Mouse (Mus musculus): ENCODE results near the gene Gm9918. TPM values are rescaled to one million over a fixed set of nuclear protein-coding genes. Genes with fewer than 3 reads are reported as not detected.

The Gm9918 gene
- total and polyA plus RNA-seq, 2 experiments from 2014 or later: not detected

GRCm38 (mm10) chr15:102245891-102246741, 24.2 kb upstream of the Gm9918 start:
- peak overlapping the region; percentile 99 for H3K4me2 ChIP-seq (ENCODE audit: low read depth)
- peak overlapping the region; percentile 85 for H3K27ac ChIP-seq (ENCODE audit: low read depth, low read length)
- no peaks in the 10 kb centered on the region for H3K27me3 ChIP-seq (ENCODE audit: insufficient read depth, low read length)
- no peaks in the 10 kb centered on the region for H3K36me3 ChIP-seq (ENCODE audit: insufficient read depth)
- DNase-seq (peak; percentile 91), ATAC-seq (peak; percentile 93)
- H3K9me3 ChIP-seq (ENCODE audit: low read length): no peaks in the 10 kb centered on the region
- peak overlapping the region; percentile 66 for H3K9ac ChIP-seq
- WGBS: 1% methylated on average over 41 of the region's 44 CpGs
- TF ChIP-seq CTCF (IDR thresholded peaks at IDR 0.05; ENCODE audit: low read depth): no peak
- H3K4me3 ChIP-seq (ENCODE audit: low read depth, low read length): peak overlapping the region; percentile 66
- peaks cover 19% of the 10 kb centered on the region for H3K4me1 ChIP-seq (ENCODE audit: insufficient read depth)

- peak; percentile 87 for ATAC-seq
- Histone ChIP-seq H3K36me3 (ENCODE audit: insufficient read depth) (no peaks in the 10 kb centered on the region), H3K9me3 (ENCODE audit: low read length) (no peaks in the 10 kb centered on the region), H3K4me3 (ENCODE audit: low read depth, low read length) (peak overlapping the region; percentile 66), H3K27ac (ENCODE audit: low read depth, low read length) (peak overlapping the region; percentile 85), H3K4me1 (ENCODE audit: insufficient read depth) (peaks cover 19% of the 10 kb centered on the region), H3K4me2 (ENCODE audit: low read depth) (peak overlapping the region; percentile 99), H3K9ac (peak overlapping the region; percentile 66), H3K27me3 (ENCODE audit: insufficient read depth, low read length) (no peaks in the 10 kb centered on the region)
- peak; percentile 94 for DNase-seq
- WGBS: under 1% methylated on average over 32 of the region's 35 CpGs
- no peak for TF ChIP-seq CTCF (IDR thresholded peaks at IDR 0.05; ENCODE audit: low read depth)
These were observed 23.5 kb upstream of the Gm9918 start for GRCm38 (mm10) chr15:102246866-102247251.

- peaks cover 19% of the 10 kb centered on the region for H3K4me1 ChIP-seq (ENCODE audit: insufficient read depth)
- peak overlapping the region; percentile 99 for H3K4me2 ChIP-seq (ENCODE audit: low read depth)
- 6% methylated on average over 63 of the region's 65 CpGs for WGBS
- H3K9me3 ChIP-seq (ENCODE audit: low read length): no peaks in the 10 kb centered on the region
- peak overlapping the region; percentile 85 for H3K27ac ChIP-seq (ENCODE audit: low read depth, low read length)
- no peaks in the 10 kb centered on the region for H3K27me3 ChIP-seq (ENCODE audit: insufficient read depth, low read length)
- ATAC-seq (peak; percentile 17; the same call in 1 of the 2 replicates), DNase-seq (peak; percentile 28)
- TF ChIP-seq CTCF (IDR thresholded peaks at IDR 0.05; ENCODE audit: low read depth): no peak
- peak overlapping the region; percentile 66 for H3K4me3 ChIP-seq (ENCODE audit: low read depth, low read length)
- H3K36me3 ChIP-seq (ENCODE audit: insufficient read depth): no peaks in the 10 kb centered on the region
- H3K9ac ChIP-seq: peak overlapping the region; percentile 66
These were observed 22.9 kb upstream of the Gm9918 start for GRCm38 (mm10) chr15:102247252-102248130.

GRCm38 (mm10) chr15:102248131-102248811, 22.1 kb upstream of the Gm9918 start:
- TF ChIP-seq CTCF (IDR thresholded peaks at IDR 0.05; ENCODE audit: low read depth): no peak
- WGBS: 12% methylated on average over 8 of the region's 8 CpGs
- H3K4me2 ChIP-seq (ENCODE audit: low read depth): peak overlapping the region; percentile 99
- peak overlapping the region; percentile 66 for H3K4me3 ChIP-seq (ENCODE audit: low read depth, low read length)
- ATAC-seq (no peak), DNase-seq (no peak)
- H3K9ac ChIP-seq: no peak overlapping the region
- peaks cover 15% of the 10 kb centered on the region for H3K4me1 ChIP-seq (ENCODE audit: insufficient read depth)
- H3K27me3 ChIP-seq (ENCODE audit: insufficient read depth, low read length): no peaks in the 10 kb centered on the region
- no peaks in the 10 kb centered on the region for H3K9me3 ChIP-seq (ENCODE audit: low read length)
- no peaks in the 10 kb centered on the region for H3K36me3 ChIP-seq (ENCODE audit: insufficient read depth)
- peak overlapping the region; percentile 59 for H3K27ac ChIP-seq (ENCODE audit: low read depth, low read length)

- no peaks in the 10 kb centered on the region for H3K9me3 ChIP-seq (ENCODE audit: low read length)
- H3K4me3 ChIP-seq (ENCODE audit: low read depth, low read length): no peak overlapping the region
- H3K9ac ChIP-seq: no peak overlapping the region
- H3K36me3 ChIP-seq (ENCODE audit: insufficient read depth): no peaks in the 10 kb centered on the region
- no peak overlapping the region for H3K27ac ChIP-seq (ENCODE audit: low read depth, low read length)
- H3K4me2 ChIP-seq (ENCODE audit: low read depth): no peak overlapping the region
- no peak for TF ChIP-seq CTCF (IDR thresholded peaks at IDR 0.05; ENCODE audit: low read depth)
- no peak for DNase-seq
- H3K27me3 ChIP-seq (ENCODE audit: insufficient read depth, low read length): no peaks in the 10 kb centered on the region
- peaks cover 13% of the 10 kb centered on the region for H3K4me1 ChIP-seq (ENCODE audit: insufficient read depth)
- 6% methylated on average over 1 of the region's 3 CpGs for WGBS
- ATAC-seq: no peak
These were observed 21.6 kb upstream of the Gm9918 start for GRCm38 (mm10) chr15:102248812-102249191.

- no peak overlapping the region for H3K27ac ChIP-seq (ENCODE audit: low read depth, low read length)
- no peak overlapping the region for H3K4me2 ChIP-seq (ENCODE audit: low read depth)
- no peak for TF ChIP-seq CTCF (IDR thresholded peaks at IDR 0.05; ENCODE audit: low read depth)
- no peak overlapping the region for H3K4me3 ChIP-seq (ENCODE audit: low read depth, low read length)
- ATAC-seq: no peak
- no peaks in the 10 kb centered on the region for H3K9me3 ChIP-seq (ENCODE audit: low read length)
- no peak for DNase-seq
- H3K27me3 ChIP-seq (ENCODE audit: insufficient read depth, low read length): no peaks in the 10 kb centered on the region
- peaks cover 8% of the 10 kb centered on the region for H3K4me1 ChIP-seq (ENCODE audit: insufficient read depth)
- H3K9ac ChIP-seq: no peak overlapping the region
- no peaks in the 10 kb centered on the region for H3K36me3 ChIP-seq (ENCODE audit: insufficient read depth)
- 6% methylated on average over 13 of the region's 13 CpGs for WGBS
These were observed 21.1 kb upstream of the Gm9918 start for GRCm38 (mm10) chr15:102249251-102249691.

Measured in forebrain, postnatal 0 days (tissue).